Mouse (Mus musculus) layer of hippocampus, adult 2 months (tissue): ENCODE data around the gene Gsdme. TPM values are rescaled to one million over a fixed set of nuclear protein-coding genes. Genes with fewer than 3 reads are reported as not detected.
A peak's percentile ranks its signal among the peaks of the same experiment; 100 is the strongest.

Experiments used
- DNase-seq, 2 experiments: peaks; one replicate each; pipeline ENCODE4 v3.0.0; 2022; ENCODE audit warnings: low spot score in 2 of 2
- H3K27ac ChIP-seq: fragments of 200-600 bp; 2 replicates; pipeline ENCODE4 v1.8.1; 2022
- H3K4me3 ChIP-seq: fragments of 200-600 bp; 2 replicates; pipeline ENCODE4 v1.8.1; 2022; ENCODE audit warnings: mild to moderate bottlenecking
- CTCF ChIP-seq: fragments of 200-600 bp; conservative IDR thresholded peaks from 2 replicates; pipeline ENCODE4 v1.8.1; 2022; ENCODE audit warnings: antibody characterized with exemption, mild to moderate bottlenecking, moderate library complexity
- total RNA-seq, 2 experiments: library from RNA; stranded (reverse); gene quantifications; 2 replicates each; pipeline ENCODE4 v1.2.3; 2021

Gsdme gene
- total RNA-seq, 2 experiments from 2014 or later: 10.9 to 12.4 TPM

DNA sequence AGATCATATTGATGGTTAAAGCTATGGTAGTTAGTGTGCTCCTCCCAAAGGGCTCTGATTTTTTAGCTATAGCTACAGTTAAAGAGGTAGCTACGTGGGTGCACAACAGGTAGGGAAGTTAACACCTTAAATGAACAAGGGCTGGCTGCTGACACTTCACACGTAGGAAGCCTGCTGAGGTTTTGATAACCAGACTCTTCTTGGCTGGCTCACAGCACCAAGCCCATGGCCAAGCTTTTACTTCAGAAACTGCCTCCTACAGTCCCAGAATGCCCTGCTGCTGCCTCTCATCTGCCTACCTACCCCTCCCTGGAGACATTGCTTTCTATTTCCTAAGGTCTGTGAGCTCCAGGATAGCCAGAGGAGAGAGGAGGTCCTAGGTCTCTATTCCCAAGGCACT is 25.7 kb downstream of the Gsdme start:
- DNase-seq: no peak
- Histone ChIP-seq H3K4me3 (no peak overlapping the region), H3K27ac (no peak overlapping the region)
- no peak for TF ChIP-seq CTCF

DNA sequence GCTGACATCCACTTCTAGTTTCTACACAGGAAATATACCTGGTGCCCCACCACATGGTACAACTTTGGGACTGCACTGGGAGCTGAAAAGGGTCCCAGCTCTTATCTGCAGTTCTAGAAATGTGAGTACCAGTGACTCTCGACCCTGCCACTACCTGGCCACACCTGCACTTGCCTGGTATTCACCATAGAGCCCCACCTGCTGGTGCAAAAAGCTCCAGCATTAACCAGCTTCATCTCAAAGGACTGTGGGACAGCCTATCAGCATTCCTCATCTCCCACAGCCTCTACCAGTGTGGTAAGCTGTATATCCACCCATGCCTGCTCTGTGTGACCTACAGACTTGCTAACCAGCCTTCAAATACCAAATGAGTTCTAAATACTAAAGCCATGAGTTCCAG is 30.7 kb downstream of the Gsdme start:
- no peak overlapping the region for H3K27ac ChIP-seq
- no peak for DNase-seq
- 0 out of 2 replicates have a peak, but pooled peaks have one; percentile 6 for TF ChIP-seq CTCF

DNA sequence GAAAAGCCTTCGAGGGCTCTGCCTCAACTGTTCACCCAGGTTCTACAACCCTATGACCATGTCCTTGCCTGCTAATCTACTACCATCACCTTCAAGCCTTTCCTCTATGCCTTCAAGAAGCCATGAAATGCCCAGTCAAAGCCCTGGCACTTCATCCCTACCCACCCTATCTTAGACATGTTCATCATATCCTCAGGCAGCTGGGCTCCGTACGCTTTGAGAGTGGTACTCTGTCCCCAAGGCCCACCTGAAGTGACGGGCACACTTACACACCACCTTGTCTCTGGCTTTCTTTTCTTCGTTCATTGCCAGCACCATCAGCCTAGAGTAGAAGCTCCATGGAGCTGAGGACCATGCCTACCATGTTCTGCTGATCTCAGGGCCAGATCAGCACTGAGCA is 32.4 kb downstream of the Gsdme start:
- no peak overlapping the region for H3K4me3 ChIP-seq
- TF ChIP-seq CTCF: no peak
- no peak for DNase-seq
- H3K27ac ChIP-seq: no peak overlapping the region

More for the DNA sequence above, 30.7 kb downstream of the Gsdme start:
- no peak overlapping the region for H3K4me3 ChIP-seq

DNA sequence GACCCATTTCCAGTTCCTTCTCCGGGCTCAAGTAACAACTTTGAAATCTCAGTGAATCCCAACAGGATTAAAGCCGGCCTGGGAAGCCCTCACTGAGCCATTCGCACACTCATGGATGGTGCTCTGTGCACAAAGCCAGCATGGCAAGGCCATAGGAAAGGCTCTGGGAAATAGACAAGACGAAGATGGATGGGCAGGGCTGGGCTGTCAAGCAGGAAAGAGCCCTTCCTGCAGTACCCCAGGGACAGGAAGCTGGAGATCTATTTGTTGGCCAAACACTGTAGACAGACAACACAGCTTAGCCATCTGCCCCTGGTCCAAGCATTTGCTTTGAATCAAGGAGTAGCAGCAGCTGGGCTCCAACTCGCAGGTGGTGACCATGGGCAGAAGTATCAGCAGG is 35.5 kb downstream of the Gsdme start:
- no peak overlapping the region for H3K4me3 ChIP-seq
- no peak for TF ChIP-seq CTCF
- DNase-seq: no peak
- no peak overlapping the region for H3K27ac ChIP-seq

DNA sequence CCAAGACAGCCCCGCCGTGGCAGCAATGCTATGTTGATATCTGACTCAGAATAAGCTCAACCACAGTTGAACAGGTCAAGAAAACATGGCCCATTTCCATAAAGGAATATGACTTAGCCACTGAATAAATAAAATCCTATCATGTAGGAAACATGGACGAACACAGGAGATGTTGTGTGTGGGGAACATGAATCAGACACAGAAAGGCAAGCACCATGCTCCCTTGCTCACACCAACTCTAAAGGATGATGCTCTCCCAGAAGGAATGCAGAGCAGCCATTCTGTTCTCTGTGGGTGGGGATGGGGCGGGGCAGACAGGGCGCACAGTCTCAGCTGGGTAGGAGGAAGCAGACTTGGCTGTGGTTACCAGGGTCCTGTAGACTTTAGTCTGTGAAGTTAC is 38.4 kb downstream of the Gsdme start:
- Histone ChIP-seq H3K27ac (no peak overlapping the region), H3K4me3 (no peak overlapping the region)
- TF ChIP-seq CTCF: no peak
- DNase-seq: no peak

DNA sequence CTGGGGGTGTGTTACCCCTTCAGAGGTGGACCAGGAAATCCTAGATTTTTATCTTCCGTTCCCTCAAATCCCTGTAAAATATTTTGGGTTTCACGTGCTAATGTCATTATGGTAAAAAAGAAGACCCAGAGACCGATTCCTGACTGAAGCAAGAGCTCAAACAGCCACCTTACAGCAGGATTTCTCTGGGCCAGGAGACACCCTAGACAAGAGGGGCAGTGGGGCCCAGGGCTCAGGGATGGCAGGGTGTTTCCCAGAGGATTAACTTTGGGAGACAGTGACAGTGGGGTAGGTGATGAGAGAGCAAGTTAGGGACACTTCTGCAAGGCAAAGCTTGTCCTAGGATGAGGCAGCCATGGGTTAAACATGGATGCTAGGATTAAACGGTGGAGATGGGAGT is 40.1 kb downstream of the Gsdme start:
- Histone ChIP-seq H3K4me3 (no peak overlapping the region), H3K27ac (no peak overlapping the region)
- DNase-seq: no peak
- TF ChIP-seq CTCF: no peak

DNA sequence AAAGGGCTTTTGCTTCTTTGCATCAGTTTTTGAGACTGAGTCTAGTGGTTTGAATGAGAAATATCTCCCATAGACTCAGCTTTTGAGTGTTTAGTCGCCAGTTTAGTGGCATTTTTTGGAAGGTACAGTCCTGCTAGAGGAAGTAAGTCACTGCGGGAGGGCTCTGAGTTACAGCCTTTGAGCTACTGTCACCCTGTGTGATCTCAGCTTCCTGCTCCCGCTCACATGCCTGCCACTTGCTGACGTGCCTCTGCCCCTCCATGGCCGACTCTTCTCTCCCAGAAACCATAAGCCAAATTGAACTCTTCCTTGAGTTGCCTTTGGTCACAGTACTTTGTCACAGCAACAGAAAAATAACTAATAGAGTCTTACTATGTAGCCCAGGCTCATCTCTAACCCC is 40.7 kb downstream of the Gsdme start:
- no peak overlapping the region for H3K27ac ChIP-seq
- TF ChIP-seq CTCF: no peak
- DNase-seq: no peak
- H3K4me3 ChIP-seq: no peak overlapping the region

DNA sequence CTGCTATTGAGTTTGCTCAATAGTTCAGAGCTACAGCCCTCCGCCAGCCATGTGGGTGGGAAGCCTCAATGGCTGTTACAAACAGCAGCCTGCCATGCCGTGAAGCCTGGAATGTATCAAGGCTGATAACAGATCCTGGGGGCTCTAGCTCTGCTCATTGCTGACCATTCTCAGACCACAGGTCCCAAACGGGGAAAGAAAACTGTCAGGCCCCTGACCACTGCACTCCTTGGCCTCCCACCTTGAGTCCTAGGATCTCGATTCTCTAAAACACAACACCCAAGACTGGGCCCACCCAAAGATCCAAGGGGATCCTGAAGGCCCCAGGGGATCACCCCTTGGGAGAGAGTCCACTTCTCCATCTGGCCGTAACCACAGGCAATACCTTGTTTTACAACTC is 41.3 kb downstream of the Gsdme start:
- DNase-seq: no peak
- TF ChIP-seq CTCF: no peak
- H3K4me3 ChIP-seq: no peak overlapping the region
- no peak overlapping the region for H3K27ac ChIP-seq

DNA sequence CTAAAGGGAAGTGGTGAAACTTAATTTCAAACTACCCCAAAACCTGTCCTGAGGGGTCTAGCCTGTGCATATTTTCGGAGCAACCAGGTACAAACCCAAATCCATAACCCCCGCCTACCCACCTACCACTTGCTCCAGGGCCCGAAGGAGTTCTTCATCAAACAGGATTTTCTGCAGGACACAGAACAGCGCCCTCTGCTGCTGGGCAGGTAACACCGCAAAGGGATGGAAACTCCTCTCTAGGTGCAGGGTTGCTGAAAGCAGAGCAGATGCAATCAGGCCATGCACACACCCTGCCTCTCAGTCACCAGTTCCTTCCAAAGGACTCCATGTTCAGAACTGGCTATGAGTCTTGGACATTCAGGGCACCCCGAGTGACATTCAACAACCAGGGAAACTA is 42.8 kb downstream of the Gsdme start:
- no peak overlapping the region for H3K27ac ChIP-seq
- DNase-seq: peak in 1 of 2 experiments; percentile 42
- TF ChIP-seq CTCF: peak; percentile 85
- no peak overlapping the region for H3K4me3 ChIP-seq

DNA sequence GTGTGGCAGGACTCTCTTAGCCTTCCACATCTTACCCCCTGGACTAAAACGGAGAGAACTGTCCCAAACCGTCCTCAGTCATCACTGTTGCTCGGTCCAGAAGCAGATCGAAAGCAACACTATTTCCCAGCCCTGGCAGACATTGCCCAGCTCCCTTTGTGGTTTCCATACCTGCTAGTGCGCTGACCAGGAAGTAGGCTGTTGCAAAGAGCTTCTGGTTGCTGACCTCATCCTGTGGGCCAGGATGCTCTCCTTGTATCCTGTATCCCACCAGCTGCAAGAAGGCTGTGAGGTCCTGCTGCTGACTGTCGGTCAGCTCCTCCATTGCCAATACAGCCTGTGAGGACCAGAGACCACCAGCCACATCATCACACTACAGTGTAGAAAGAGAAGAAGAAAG is 44.6 kb downstream of the Gsdme start:
- no peak overlapping the region for H3K4me3 ChIP-seq
- H3K27ac ChIP-seq: no peak overlapping the region
- no peak for DNase-seq
- TF ChIP-seq CTCF: no peak

DNA sequence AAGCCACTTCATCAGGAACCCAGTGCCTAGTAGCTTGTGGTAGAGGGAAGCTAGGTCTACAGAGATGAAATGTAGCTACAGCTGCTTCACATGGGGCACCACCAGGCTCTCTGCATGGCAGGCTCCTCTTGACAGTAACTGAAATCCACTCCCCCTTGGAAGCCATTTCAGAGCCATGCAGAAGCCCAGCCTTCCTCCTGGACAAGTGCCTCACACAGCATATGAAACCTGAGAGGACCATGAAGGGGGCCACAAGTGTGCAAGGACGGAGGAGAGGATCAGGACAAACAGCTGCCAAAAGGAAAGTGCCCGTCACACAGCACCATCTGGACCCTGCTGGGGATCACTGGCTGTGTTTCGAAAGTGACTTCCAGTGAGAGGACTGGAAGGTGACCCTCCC is 45.0 kb downstream of the Gsdme start:
- H3K4me3 ChIP-seq: no peak overlapping the region
- DNase-seq: no peak
- no peak overlapping the region for H3K27ac ChIP-seq
- TF ChIP-seq CTCF: no peak

DNA sequence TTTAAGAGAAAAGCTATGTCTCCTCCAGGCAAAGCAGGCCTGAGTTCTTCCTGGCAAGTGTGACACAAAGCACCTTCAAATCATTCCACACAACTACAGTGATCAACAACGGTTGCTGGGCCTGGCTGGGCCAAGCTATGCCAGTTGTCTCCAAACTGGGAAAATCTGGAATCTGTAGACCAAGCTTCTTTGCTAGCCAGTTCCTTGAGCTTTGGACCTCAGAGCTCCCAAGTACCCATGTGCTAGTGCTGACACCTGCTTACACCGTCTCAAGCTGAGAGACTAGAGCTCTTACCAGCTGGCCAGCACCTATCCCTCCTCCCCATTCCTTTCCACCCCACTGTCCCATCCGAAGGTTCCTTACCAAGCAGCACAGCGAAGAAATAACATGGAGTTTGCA is 47.7 kb downstream of the Gsdme start:
- no peak for DNase-seq
- Histone ChIP-seq H3K4me3 (no peak overlapping the region), H3K27ac (no peak overlapping the region)
- TF ChIP-seq CTCF: no peak

DNA sequence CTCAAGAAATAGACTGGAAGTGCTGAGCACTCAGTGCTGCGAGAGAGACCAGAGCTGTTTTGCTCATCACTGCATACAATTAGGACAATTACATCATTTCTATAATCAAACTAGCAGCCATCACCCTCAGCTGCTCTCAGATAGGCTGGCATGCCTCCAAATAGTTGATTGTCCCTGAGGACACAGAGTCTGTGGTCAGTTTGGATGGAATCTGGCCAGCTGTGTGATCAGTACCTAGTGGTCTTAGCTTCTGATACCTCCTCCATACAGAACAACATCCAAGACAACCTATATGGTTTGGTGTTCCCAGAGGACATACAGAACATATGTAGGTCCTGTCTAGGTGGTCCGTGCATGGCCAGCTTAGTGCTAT is 48.3 kb downstream of the Gsdme start:
- no peak overlapping the region for H3K4me3 ChIP-seq
- no peak for TF ChIP-seq CTCF
- no peak overlapping the region for H3K27ac ChIP-seq
- no peak for DNase-seq

DNA sequence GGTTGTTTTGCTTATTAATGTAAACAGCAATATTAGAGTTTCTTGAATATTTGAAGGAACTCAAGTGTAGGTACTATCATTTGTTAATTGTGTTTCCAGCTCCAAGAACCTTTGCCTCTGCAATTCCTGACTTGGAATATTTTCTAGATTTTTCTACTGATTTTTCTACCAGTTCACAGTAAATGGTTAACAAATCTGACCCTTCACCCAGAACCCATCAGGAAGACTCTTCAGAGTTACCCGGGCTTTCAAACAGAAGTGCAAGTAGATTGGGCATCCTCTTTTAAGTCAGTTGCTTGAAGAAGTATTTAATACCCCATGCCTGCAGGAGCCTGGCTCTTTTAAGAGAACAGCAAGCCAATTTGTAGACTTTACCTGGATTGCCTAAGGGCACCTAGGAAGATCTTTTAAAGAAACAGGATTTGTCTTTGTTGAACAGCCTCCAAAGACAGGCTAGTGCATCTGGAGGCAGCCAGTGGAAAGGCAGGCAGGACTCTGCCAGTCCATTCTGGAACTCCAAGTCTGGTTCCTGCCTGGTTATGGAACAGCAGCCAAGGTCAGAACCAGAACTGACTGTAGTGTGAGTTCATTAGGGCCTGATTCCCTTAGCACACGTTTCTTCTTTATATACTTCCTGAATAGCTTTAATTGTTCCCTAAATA is 48.8 kb downstream of the Gsdme start:
- TF ChIP-seq CTCF: no peak
- H3K27ac ChIP-seq: no peak overlapping the region

DNA sequence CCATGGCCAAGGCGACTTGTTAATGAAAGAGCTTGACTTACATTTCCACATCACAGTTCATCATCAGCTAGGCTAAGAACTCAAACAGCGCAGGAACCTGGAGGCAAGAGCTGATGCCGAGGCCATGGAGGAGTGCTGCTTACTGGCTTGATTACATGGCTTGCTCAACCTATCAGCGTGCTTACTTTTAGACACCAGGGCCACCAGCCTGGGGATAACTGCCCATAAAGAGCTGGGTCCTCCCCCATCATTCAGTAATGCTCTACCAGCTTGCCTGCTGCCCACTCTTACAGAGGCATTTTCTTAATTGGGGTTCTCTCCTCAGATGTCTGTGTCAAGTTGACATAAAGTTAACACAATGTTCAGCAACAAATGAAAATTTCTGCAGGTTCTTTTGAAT is 58.6 kb downstream of the Gsdme start:
- no peak overlapping the region for H3K4me3 ChIP-seq
- no peak for TF ChIP-seq CTCF
- DNase-seq: no peak
- H3K27ac ChIP-seq: no peak overlapping the region

More for the DNA sequence above, 48.8 kb downstream of the Gsdme start:
- no peak for DNase-seq
- H3K4me3 ChIP-seq: no peak overlapping the region
